Mouse (Mus musculus): ENCODE measurements around the gene Ube2v1. TPM values are rescaled to one million over a fixed set of nuclear protein-coding genes. Genes with fewer than 3 reads are reported as not detected.

The Ube2v1 gene
- 252 and 273 TPM in 2 replicates for polyA plus RNA-seq (2014; fragmentation: Nextera tagmentation; extraction: Ambion mirVana)

GRCm38 (mm10) chr2:167631591-167632448 is at the start of gene Ube2v1:
Gene Ube2v1, minus strand, starts transcription at chr2:167632095.
- DNase-seq (ENCODE audit: low spot score, missing footprints) (peak; percentile 100), ATAC-seq (ENCODE audit: low FRiP score) (peak; percentile 86)
- H3K27ac ChIP-seq (ENCODE audit: low read depth, low read length): peak within 1 kb of the TSS; percentile 64
- WGBS: under 1% methylated on average over 79 of the region's 87 CpGs
- peak within 1 kb of the TSS; percentile 62 for H3K4me3 ChIP-seq (ENCODE audit: low read depth, low read length)
- no peaks in the 10 kb centered on the region for H3K36me3 ChIP-seq (ENCODE audit: control insufficient read depth, insufficient read depth, low read length)
- H3K4me1 ChIP-seq (ENCODE audit: control insufficient read depth, insufficient read depth, low read length): peaks cover 29% of the 10 kb centered on the region
- H3K4me2 ChIP-seq: peak within 1 kb of the TSS; percentile 84
- H3K9me3 ChIP-seq (ENCODE audit: control insufficient read depth, low read length): no peaks in the 10 kb centered on the region
- H3K9ac ChIP-seq (ENCODE audit: low read length): peak within 1 kb of the TSS; percentile 95
- H3K27me3 ChIP-seq (ENCODE audit: control insufficient read depth, insufficient read depth, low read length): no peaks in the 10 kb centered on the region

GRCm38 (mm10) chr2:167680657-167681056 is 48.8 kb upstream of the Ube2v1 start:
- Histone ChIP-seq H3K4me2 (no peak overlapping the region), H3K27me3 (ENCODE audit: control insufficient read depth, insufficient read depth, low read length) (peaks cover 6% of the 10 kb centered on the region; the same call in 1 of the 2 replicates), H3K4me3 (ENCODE audit: low read depth, low read length) (no peak overlapping the region), H3K4me1 (ENCODE audit: control insufficient read depth, insufficient read depth, low read length) (no peaks in the 10 kb centered on the region), H3K27ac (ENCODE audit: low read depth, low read length) (no peak overlapping the region), H3K9ac (ENCODE audit: low read length) (no peak overlapping the region), H3K36me3 (ENCODE audit: control insufficient read depth, insufficient read depth, low read length) (no peaks in the 10 kb centered on the region), H3K9me3 (ENCODE audit: control insufficient read depth, low read length) (no peaks in the 10 kb centered on the region)
- DNase-seq (ENCODE audit: low spot score, missing footprints) (peak; percentile 92), ATAC-seq (ENCODE audit: low FRiP score) (no peak)
- WGBS: 57% methylated on average over 5 of the region's 5 CpGs

DNA sequence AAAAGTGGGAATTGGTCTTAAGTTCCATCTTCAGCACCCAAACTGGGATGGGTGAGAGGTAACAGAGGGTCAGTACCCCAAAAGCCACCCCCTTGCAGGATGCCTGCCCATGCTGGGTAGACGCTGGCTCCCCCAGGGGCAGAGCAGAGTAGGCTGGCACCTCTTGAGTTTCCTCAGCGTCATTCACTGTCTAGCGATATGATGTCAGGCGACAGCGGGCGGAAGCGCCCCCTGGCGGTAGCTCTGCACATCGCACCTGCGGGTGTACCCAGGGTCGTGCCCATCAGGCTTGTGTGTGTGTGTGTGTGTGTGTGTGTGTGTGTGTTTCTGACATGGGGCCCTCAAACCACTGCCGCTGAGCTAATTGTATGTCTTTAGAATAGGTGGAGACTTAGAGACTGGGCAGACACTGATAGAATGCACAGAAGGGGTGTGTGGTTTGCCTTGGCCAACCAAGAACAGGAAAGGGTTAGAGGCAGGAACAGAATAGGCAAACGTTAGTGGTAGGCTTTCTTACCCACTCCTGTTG is 48.1 kb upstream of the Ube2v1 start:
- ATAC-seq (ENCODE audit: low FRiP score): peak; percentile 74
- no peaks in the 10 kb centered on the region for H3K36me3 ChIP-seq (ENCODE audit: control insufficient read depth, insufficient read depth, low read length)
- WGBS: 4% methylated on average over 13 of the region's 13 CpGs

GRCm38 (mm10) chr2:167678600-167678999 is 46.7 kb upstream of the Ube2v1 start:
- Histone ChIP-seq H3K4me1 (ENCODE audit: control insufficient read depth, insufficient read depth, low read length) (no peaks in the 10 kb centered on the region), H3K36me3 (ENCODE audit: control insufficient read depth, insufficient read depth, low read length) (no peaks in the 10 kb centered on the region), H3K4me3 (ENCODE audit: low read depth, low read length) (no peak overlapping the region), H3K4me2 (no peak overlapping the region), H3K9me3 (ENCODE audit: control insufficient read depth, low read length) (no peaks in the 10 kb centered on the region), H3K27me3 (ENCODE audit: control insufficient read depth, insufficient read depth, low read length) (no peaks in the 10 kb centered on the region), H3K27ac (ENCODE audit: low read depth, low read length) (no peak overlapping the region), H3K9ac (ENCODE audit: low read length) (no peak overlapping the region)
- no peak for DNase-seq (ENCODE audit: low spot score, missing footprints)
- ATAC-seq (ENCODE audit: low FRiP score): no peak
- WGBS: 50% methylated on average over 5 of the region's 5 CpGs

More for the DNA sequence above, 48.1 kb upstream of the Ube2v1 start:
- peak; percentile 98 for DNase-seq (ENCODE audit: low spot score, missing footprints)
- H3K4me3 ChIP-seq (ENCODE audit: low read depth, low read length): no peak overlapping the region
- no peak overlapping the region for H3K27ac ChIP-seq (ENCODE audit: low read depth, low read length)
- no peak overlapping the region for H3K9ac ChIP-seq (ENCODE audit: low read length)
- H3K4me2 ChIP-seq: no peak overlapping the region
- H3K27me3 ChIP-seq (ENCODE audit: control insufficient read depth, insufficient read depth, low read length): 0 out of 2 replicates have a peak, but pooled peaks cover 2% of the 10 kb centered on the region
- H3K4me1 ChIP-seq (ENCODE audit: control insufficient read depth, insufficient read depth, low read length): no peaks in the 10 kb centered on the region
- H3K9me3 ChIP-seq (ENCODE audit: control insufficient read depth, low read length): no peaks in the 10 kb centered on the region

GRCm38 (mm10) chr2:167675120-167675909 is 43.4 kb upstream of the Ube2v1 start:
- DNase-seq (ENCODE audit: low spot score, missing footprints) (peak; percentile 89), ATAC-seq (ENCODE audit: low FRiP score) (no peak)
- Histone ChIP-seq H3K27ac (ENCODE audit: low read depth, low read length) (no peak overlapping the region), H3K9me3 (ENCODE audit: control insufficient read depth, low read length) (no peaks in the 10 kb centered on the region), H3K4me2 (no peak overlapping the region), H3K4me1 (ENCODE audit: control insufficient read depth, insufficient read depth, low read length) (no peaks in the 10 kb centered on the region), H3K36me3 (ENCODE audit: control insufficient read depth, insufficient read depth, low read length) (no peaks in the 10 kb centered on the region), H3K4me3 (ENCODE audit: low read depth, low read length) (no peak overlapping the region), H3K27me3 (ENCODE audit: control insufficient read depth, insufficient read depth, low read length) (no peaks in the 10 kb centered on the region), H3K9ac (ENCODE audit: low read length) (no peak overlapping the region)
- 40% methylated on average over 14 of the region's 14 CpGs for WGBS

GRCm38 (mm10) chr2:167672212-167672685 is 40.4 kb upstream of the Ube2v1 start:
- H3K27me3 ChIP-seq (ENCODE audit: control insufficient read depth, insufficient read depth, low read length): no peaks in the 10 kb centered on the region
- WGBS: 41% methylated on average over 13 of the region's 13 CpGs
- DNase-seq (ENCODE audit: low spot score, missing footprints) (no peak), ATAC-seq (ENCODE audit: low FRiP score) (peak; percentile 82)
- H3K4me2 ChIP-seq: no peak overlapping the region
- H3K36me3 ChIP-seq (ENCODE audit: control insufficient read depth, insufficient read depth, low read length): no peaks in the 10 kb centered on the region
- no peaks in the 10 kb centered on the region for H3K4me1 ChIP-seq (ENCODE audit: control insufficient read depth, insufficient read depth, low read length)
- H3K9ac ChIP-seq (ENCODE audit: low read length): no peak overlapping the region
- H3K27ac ChIP-seq (ENCODE audit: low read depth, low read length): no peak overlapping the region
- H3K4me3 ChIP-seq (ENCODE audit: low read depth, low read length): no peak overlapping the region
- H3K9me3 ChIP-seq (ENCODE audit: control insufficient read depth, low read length): no peaks in the 10 kb centered on the region

DNA sequence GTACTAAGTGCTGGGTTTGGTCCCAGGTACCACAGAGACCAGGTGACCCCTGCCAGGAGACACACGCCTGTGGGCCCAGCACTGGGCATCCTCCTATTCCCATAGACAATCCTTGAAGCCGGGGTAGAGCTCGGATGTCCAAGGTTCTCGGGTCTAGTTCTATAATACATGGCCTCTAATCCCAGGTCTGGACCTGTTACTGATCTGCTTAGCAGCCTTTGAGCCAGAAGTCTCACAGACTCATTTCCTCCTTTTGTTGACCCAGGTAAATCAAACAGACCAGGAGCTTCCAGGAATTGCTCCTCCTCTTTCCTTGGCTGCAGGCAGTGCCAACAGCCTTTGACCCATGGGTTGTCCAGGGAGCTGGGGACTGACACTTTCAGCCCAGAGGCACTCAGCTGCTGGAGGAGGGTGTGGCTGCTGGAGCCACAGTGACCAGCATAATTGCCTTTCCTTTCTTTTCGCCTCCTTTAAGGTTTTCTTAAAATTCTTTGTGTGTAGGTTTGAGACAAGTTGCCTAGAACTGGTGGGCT is 39.3 kb upstream of the Ube2v1 start:
- no peaks in the 10 kb centered on the region for H3K9me3 ChIP-seq (ENCODE audit: control insufficient read depth, low read length)
- ATAC-seq (ENCODE audit: low FRiP score) (no peak), DNase-seq (ENCODE audit: low spot score, missing footprints) (no peak)
- no peak overlapping the region for H3K9ac ChIP-seq (ENCODE audit: low read length)
- H3K27me3 ChIP-seq (ENCODE audit: control insufficient read depth, insufficient read depth, low read length): no peaks in the 10 kb centered on the region
- WGBS: 85% methylated on average over 5 of the region's 5 CpGs
- H3K4me2 ChIP-seq: no peak overlapping the region
- no peak overlapping the region for H3K27ac ChIP-seq (ENCODE audit: low read depth, low read length)
- H3K4me3 ChIP-seq (ENCODE audit: low read depth, low read length): no peak overlapping the region
- H3K4me1 ChIP-seq (ENCODE audit: control insufficient read depth, insufficient read depth, low read length): no peaks in the 10 kb centered on the region
- no peaks in the 10 kb centered on the region for H3K36me3 ChIP-seq (ENCODE audit: control insufficient read depth, insufficient read depth, low read length)

- Histone ChIP-seq H3K4me1 (ENCODE audit: control insufficient read depth, insufficient read depth, low read length) (no peaks in the 10 kb centered on the region), H3K4me3 (ENCODE audit: low read depth, low read length) (no peak overlapping the region), H3K9ac (ENCODE audit: low read length) (no peak overlapping the region), H3K27me3 (ENCODE audit: control insufficient read depth, insufficient read depth, low read length) (no peaks in the 10 kb centered on the region), H3K36me3 (ENCODE audit: control insufficient read depth, insufficient read depth, low read length) (no peaks in the 10 kb centered on the region), H3K9me3 (ENCODE audit: control insufficient read depth, low read length) (no peaks in the 10 kb centered on the region), H3K27ac (ENCODE audit: low read depth, low read length) (no peak overlapping the region), H3K4me2 (no peak overlapping the region)
- 75% methylated on average over 4 of the region's 4 CpGs for WGBS
- no peak for ATAC-seq (ENCODE audit: low FRiP score)
- DNase-seq (ENCODE audit: low spot score, missing footprints): no peak
Measured at GRCm38 (mm10) chr2:167669398-167669797, 37.5 kb upstream of the Ube2v1 start.

All from midbrain, embryonic 11.5 days (tissue).